Mouse (Mus musculus) midbrain, embryonic 12.5 days (tissue): ENCODE data around the gene Sh3bp1. TPM values are rescaled to one million over a fixed set of nuclear protein-coding genes. Genes with fewer than 3 reads are reported as not detected.

Experiments
- ATAC-seq: fragments of 200-750 bp; cut with Nextera tagmentation; 2 replicates; pipeline ENCODE4 v1.8.0; 2017; ENCODE audit warnings: low read depth, moderate TSS enrichment, moderate library complexity; ENCODE audit not compliant: low FRiP score
- H3K27ac ChIP-seq: fragments of 300-500 bp; sonication (generic); replicated peaks from 2 replicates; pipeline ENCODE4 v1.5.1; 2016; ENCODE audit warnings: mild to moderate bottlenecking
- H3K27me3 ChIP-seq: fragments of 300-500 bp; sonication (generic); 2 replicates; pipeline ENCODE4 v1.6.1; 2016; ENCODE audit warnings: mild to moderate bottlenecking
- H3K36me3 ChIP-seq: fragments of 300-500 bp; sonication (generic); 2 replicates; pipeline ENCODE4 v1.6.1; 2016
- H3K4me1 ChIP-seq: fragments of 300-500 bp; sonication (generic); 2 replicates; pipeline ENCODE4 v1.6.1; 2016
- H3K4me2 ChIP-seq: fragments of 300-500 bp; sonication (generic); replicated peaks from 2 replicates; pipeline ENCODE4 v1.6.1; 2016; ENCODE audit warnings: mild to moderate bottlenecking, moderate library complexity
- H3K4me3 ChIP-seq: fragments of 300-500 bp; sonication (generic); 2 replicates; pipeline ENCODE4 v1.5.1; 2016; ENCODE audit warnings: mild to moderate bottlenecking
- H3K9ac ChIP-seq: fragments of 300-500 bp; sonication (generic); replicated peaks from 2 replicates; pipeline ENCODE4 v1.6.1; 2016; ENCODE audit warnings: mild to moderate bottlenecking, moderate library complexity
- H3K9me3 ChIP-seq: fragments of 300-500 bp; sonication (generic); 2 replicates; pipeline ENCODE4 v1.6.1; 2016; ENCODE audit warnings: mild to moderate bottlenecking
- WGBS: fragments of 180-500 bp; shearing (Covaris S2); methylation state at CpG from one replicate; pipeline ENCODE4 v1.1.7; 2016; 5-methylcytosine and 5-hydroxymethylcytosine counted together
- polyA plus RNA-seq: library from polyadenylated mRNA; unstranded; fragments of >200 nt; fragmentation: Nextera tagmentation; extraction: Ambion mirVana; gene quantifications from 2 replicates; pipeline ENCODE4 v1.2.1, GENCODE M21; 2016

Sh3bp1 gene
- polyA plus RNA-seq, 1 experiment from 2014 or later: 9.3 TPM

- 0 out of 2 replicates have a peak, but pooled peaks have one; percentile 4 for ATAC-seq
- H3K27ac ChIP-seq: no peak overlapping the region
- WGBS: 8% methylated on average over 2 of the region's 2 CpGs
Observed at GRCm38 (mm10) chr15:78903243-78903642, 3.7 kb downstream of the Sh3bp1 start.

GRCm38 (mm10) chr15:78908399-78908798 lies 8.8 kb downstream of the Sh3bp1 start:
- Histone ChIP-seq H3K4me1 (peaks cover 4% of the 10 kb centered on the region; the same call in 1 of the 2 replicates), H3K4me3 (no peak overlapping the region), H3K9ac (no peak overlapping the region), H3K9me3 (no peaks in the 10 kb centered on the region), H3K27ac (no peak overlapping the region), H3K4me2 (no peak overlapping the region), H3K36me3 (no peaks in the 10 kb centered on the region), H3K27me3 (peaks cover 4% of the 10 kb centered on the region; the same call in 1 of the 2 replicates)
- WGBS: 83% methylated on average over 7 of the region's 7 CpGs
- ATAC-seq: no peak

More at GRCm38 (mm10) chr15:78903243-78903642, 3.7 kb downstream of the Sh3bp1 start:
- Histone ChIP-seq H3K27me3 (peaks cover 39% of the 10 kb centered on the region), H3K4me2 (no peak overlapping the region), H3K36me3 (no peaks in the 10 kb centered on the region), H3K9ac (no peak overlapping the region), H3K4me3 (no peak overlapping the region), H3K9me3 (no peaks in the 10 kb centered on the region), H3K4me1 (peaks cover 25% of the 10 kb centered on the region)

- Histone ChIP-seq H3K9me3 (no peaks in the 10 kb centered on the region), H3K4me3 (no peak overlapping the region), H3K4me1 (peaks cover 4% of the 10 kb centered on the region; the same call in 1 of the 2 replicates), H3K4me2 (no peak overlapping the region), H3K36me3 (no peaks in the 10 kb centered on the region), H3K9ac (no peak overlapping the region), H3K27ac (no peak overlapping the region), H3K27me3 (peaks cover 4% of the 10 kb centered on the region; the same call in 1 of the 2 replicates)
- ATAC-seq: no peak
- WGBS: 85% methylated on average over 8 of the region's 8 CpGs
Observed at GRCm38 (mm10) chr15:78908982-78909381, 9.4 kb downstream of the Sh3bp1 start.

GRCm38 (mm10) chr15:78912040-78912439 lies 12.5 kb downstream of the Sh3bp1 start:
- H3K27me3 ChIP-seq: peaks cover 4% of the 10 kb centered on the region; the same call in 1 of the 2 replicates
- no peak overlapping the region for H3K4me3 ChIP-seq
- H3K9me3 ChIP-seq: no peaks in the 10 kb centered on the region
- no peak overlapping the region for H3K9ac ChIP-seq
- H3K4me1 ChIP-seq: peaks cover 31% of the 10 kb centered on the region
- no peaks in the 10 kb centered on the region for H3K36me3 ChIP-seq
- H3K27ac ChIP-seq: no peak overlapping the region
- no peak for ATAC-seq
- 31% methylated on average over 9 of the region's 9 CpGs for WGBS
- H3K4me2 ChIP-seq: no peak overlapping the region

GRCm38 (mm10) chr15:78913632-78914090 lies 14.1 kb downstream of the Sh3bp1 start, which contains the start of gene Pdxp:
Gene Pdxp (plus strand): TSS chr15:78913919.
- Histone ChIP-seq H3K9me3 (no peaks in the 10 kb centered on the region), H3K27ac (peak within 1 kb of the TSS; percentile 92), H3K4me1 (peaks cover 31% of the 10 kb centered on the region), H3K4me2 (peak within 1 kb of the TSS; percentile 86), H3K36me3 (peaks cover 12% of the 10 kb centered on the region; the same call in 1 of the 2 replicates), H3K9ac (peak within 1 kb of the TSS; percentile 76), H3K4me3 (peak within 1 kb of the TSS; percentile 63), H3K27me3 (peaks cover 4% of the 10 kb centered on the region; the same call in 1 of the 2 replicates)
- peak; percentile 93 for ATAC-seq
- under 1% methylated on average over 51 of the region's 51 CpGs for WGBS

GRCm38 (mm10) chr15:78914091-78914822 lies 14.7 kb downstream of the Sh3bp1 start:
- Histone ChIP-seq H3K4me1 (peaks cover 31% of the 10 kb centered on the region), H3K4me2 (peak overlapping the region; percentile 86), H3K36me3 (peaks cover 17% of the 10 kb centered on the region), H3K4me3 (peak overlapping the region; percentile 63), H3K9me3 (no peaks in the 10 kb centered on the region), H3K27ac (peak overlapping the region; percentile 92), H3K27me3 (peaks cover 4% of the 10 kb centered on the region; the same call in 1 of the 2 replicates), H3K9ac (peak overlapping the region; percentile 76)
- peak; percentile 59 for ATAC-seq
- WGBS: under 1% methylated on average over 87 of the region's 87 CpGs

- no peak for ATAC-seq
- Histone ChIP-seq H3K4me3 (peak overlapping the region; percentile 63), H3K9me3 (no peaks in the 10 kb centered on the region), H3K4me2 (peak overlapping the region; percentile 86), H3K36me3 (peaks cover 20% of the 10 kb centered on the region), H3K9ac (peak overlapping the region; percentile 76), H3K4me1 (peaks cover 31% of the 10 kb centered on the region), H3K27ac (peak overlapping the region; percentile 92; the same call in 1 of the 2 replicates), H3K27me3 (peaks cover 4% of the 10 kb centered on the region; the same call in 1 of the 2 replicates)
- WGBS: 57% methylated on average over 8 of the region's 8 CpGs
Observed at GRCm38 (mm10) chr15:78914823-78915659, 15.5 kb downstream of the Sh3bp1 start.

- Histone ChIP-seq H3K4me1 (peaks cover 31% of the 10 kb centered on the region), H3K36me3 (peaks cover 20% of the 10 kb centered on the region), H3K9ac (peak overlapping the region; percentile 76), H3K4me3 (peak overlapping the region; percentile 63), H3K27ac (peak overlapping the region; percentile 15; the same call in 1 of the 2 replicates), H3K9me3 (no peaks in the 10 kb centered on the region), H3K4me2 (peak overlapping the region; percentile 86), H3K27me3 (peaks cover 4% of the 10 kb centered on the region; the same call in 1 of the 2 replicates)
- ATAC-seq: peak; percentile 17; the same call in 1 of the 2 replicates
- WGBS: 9% methylated on average over 8 of the region's 8 CpGs
Observed at GRCm38 (mm10) chr15:78915660-78916017, 16.1 kb downstream of the Sh3bp1 start.

GRCm38 (mm10) chr15:78916052-78916826 lies 16.7 kb downstream of the Sh3bp1 start:
- H3K9ac ChIP-seq: peak overlapping the region; percentile 76
- peaks cover 31% of the 10 kb centered on the region for H3K4me1 ChIP-seq
- H3K27me3 ChIP-seq: peaks cover 3% of the 10 kb centered on the region; the same call in 1 of the 2 replicates
- H3K4me3 ChIP-seq: peak overlapping the region; percentile 63
- no peak for ATAC-seq
- H3K4me2 ChIP-seq: peak overlapping the region; percentile 86
- peak overlapping the region; percentile 15; the same call in 1 of the 2 replicates for H3K27ac ChIP-seq
- whole genome bisulfite sequencing: 43% methylated on average over 12 of the region's 12 CpGs
- peaks cover 20% of the 10 kb centered on the region for H3K36me3 ChIP-seq
- H3K9me3 ChIP-seq: no peaks in the 10 kb centered on the region

- no peak overlapping the region for H3K27ac ChIP-seq
- no peak overlapping the region for H3K4me2 ChIP-seq
- no peak overlapping the region for H3K9ac ChIP-seq
- H3K9me3 ChIP-seq: no peaks in the 10 kb centered on the region
- H3K36me3 ChIP-seq: peaks cover 20% of the 10 kb centered on the region
- no peak overlapping the region for H3K4me3 ChIP-seq
- peaks cover 30% of the 10 kb centered on the region for H3K4me1 ChIP-seq
- ATAC-seq: no peak
- no peaks in the 10 kb centered on the region for H3K27me3 ChIP-seq
- 96% methylated on average over 23 of the region's 23 CpGs for WGBS
Observed at GRCm38 (mm10) chr15:78918126-78918525, 18.6 kb downstream of the Sh3bp1 start.

- H3K27me3 ChIP-seq: 0 out of 2 replicates have a peak, but pooled peaks cover 5% of the 10 kb centered on the region
- no peak overlapping the region for H3K9ac ChIP-seq
- peaks cover 20% of the 10 kb centered on the region for H3K4me1 ChIP-seq
- no peak overlapping the region for H3K27ac ChIP-seq
- ATAC-seq: no peak
- no peak overlapping the region for H3K4me2 ChIP-seq
- no peaks in the 10 kb centered on the region for H3K9me3 ChIP-seq
- no peak overlapping the region for H3K4me3 ChIP-seq
- 83% methylated on average over 12 of the region's 12 CpGs for WGBS
- H3K36me3 ChIP-seq: peaks cover 20% of the 10 kb centered on the region
Observed at GRCm38 (mm10) chr15:78919914-78920313, 20.3 kb downstream of the Sh3bp1 start.
